ENCODE assay signal across 9 mouse cellular contexts in genomic region chr17:49852183-49852582, GRCm38 (mm10).
DNase-seq lines count a peak whose midpoint lies in the region; ATAC-seq and TF ChIP-seq lines count a peak whose summit lies in the region.
"Had no signal": no experiment of that assay in that cellular context is flagged by ENCODE, and none has a peak within 500 bp of the region (broad histone marks: within the 10 kb centered on the region; RNA-seq: fewer than 3 reads in every experiment).

No protein-coding gene starts in this region.

- no peaks in the 10 kb centered on the region for H3K9me3 ChIP-seq in liver, embryonic 12.5 days (replicated peaks)
- H3K9me3 ChIP-seq in limb, embryonic 10.5 days (replicated peaks), result no peaks in the 10 kb centered on the region
- H3K9me3 ChIP-seq in forebrain, embryonic 11.5 days (ENCODE audit: control insufficient read depth, low read length), result no peaks in the 10 kb centered on the region

- no peak overlapping the region for H3K9ac ChIP-seq in liver, adult 2 months (ENCODE audit: low read depth, low read length)
- no peak overlapping the region for H3K9ac ChIP-seq in liver, embryonic 12.5 days
- H3K9ac ChIP-seq in heart, adult 2 months (ENCODE audit: low read depth, low read length), result no peak overlapping the region
- no peak overlapping the region for H3K9ac ChIP-seq in forebrain, embryonic 11.5 days (ENCODE audit: low read length)

- H3K4me2 ChIP-seq in liver, embryonic 12.5 days, result no peak overlapping the region
- H3K4me2 ChIP-seq in forebrain, embryonic 11.5 days (ENCODE audit: low read depth, low read length, severe bottlenecking), result no peak overlapping the region

- no peaks in the 10 kb centered on the region for H3K79me2 ChIP-seq in liver, adult 2 months (ENCODE audit: control insufficient read depth, insufficient read depth, low read length)
- H3K79me2 ChIP-seq in heart, adult 2 months (replicated peaks; ENCODE audit: control insufficient read depth, insufficient read depth, low read length), result no peaks in the 10 kb centered on the region

- peak; percentile 22; the same call in 1 of the 2 replicates for TF ChIP-seq CTCF in liver, adult 2 months (IDR thresholded peaks at IDR 0.05; ENCODE audit: low read depth, low read length)
- TF ChIP-seq CTCF in heart, adult 2 months (IDR thresholded peaks at IDR 0.05), result peak; percentile 76

- ATAC-seq in liver, embryonic 12.5 days, result no peak
- no peak for ATAC-seq in forebrain, embryonic 11.5 days (replicated peaks; ENCODE audit: low FRiP score)

- WGBS in liver, adult 2 months, result 74% methylated on average over 3 of the region's 3 CpGs
- 55% methylated on average over 3 of the region's 3 CpGs for WGBS in liver, embryonic 12.5 days (ENCODE audit: insufficient replicate concordance)
- WGBS in heart, adult 2 months, result 48% methylated on average over 3 of the region's 3 CpGs
- 84% methylated on average over 3 of the region's 3 CpGs for WGBS in limb, embryonic 10.5 days
- 81% methylated on average over 3 of the region's 3 CpGs for WGBS in forebrain, embryonic 11.5 days

- no peaks in the 10 kb centered on the region for H3K27me3 ChIP-seq in liver, adult 2 months (ENCODE audit: control insufficient read depth, insufficient read depth, low read length)
- no peaks in the 10 kb centered on the region for H3K27me3 ChIP-seq in liver, embryonic 12.5 days (replicated peaks)
- H3K27me3 ChIP-seq in heart, adult 2 months (ENCODE audit: control insufficient read depth, insufficient read depth, low read length), result no peaks in the 10 kb centered on the region
- H3K27me3 ChIP-seq in limb, embryonic 10.5 days (ENCODE audit: low read depth, poor library complexity, severe bottlenecking), result no peaks in the 10 kb centered on the region
- H3K27me3 ChIP-seq in forebrain, embryonic 11.5 days (ENCODE audit: control insufficient read depth, insufficient read depth, low read length), result no peaks in the 10 kb centered on the region

- H3K4me1 ChIP-seq in liver, adult 2 months (ENCODE audit: control insufficient read depth, insufficient read depth, low read length), result no peaks in the 10 kb centered on the region
- H3K4me1 ChIP-seq in liver, embryonic 12.5 days, result no peaks in the 10 kb centered on the region
- peaks cover 1% of the 10 kb centered on the region; the same call in 1 of the 2 replicates for H3K4me1 ChIP-seq in heart, adult 2 months (ENCODE audit: control insufficient read depth, insufficient read depth, low read length)
- H3K4me1 ChIP-seq in limb, embryonic 10.5 days, result peaks cover 51% of the 10 kb centered on the region
- no peaks in the 10 kb centered on the region for H3K4me1 ChIP-seq in forebrain, embryonic 11.5 days (replicated peaks; ENCODE audit: control insufficient read depth, insufficient read depth, low read length)

- H3K36me3 ChIP-seq in liver, adult 2 months (ENCODE audit: control insufficient read depth, insufficient read depth, low read length), result no peaks in the 10 kb centered on the region
- H3K36me3 ChIP-seq in liver, embryonic 12.5 days, result no peaks in the 10 kb centered on the region
- no peaks in the 10 kb centered on the region for H3K36me3 ChIP-seq in heart, adult 2 months (ENCODE audit: control insufficient read depth, insufficient read depth, low read length)
- H3K36me3 ChIP-seq in limb, embryonic 10.5 days, result no peaks in the 10 kb centered on the region
- no peaks in the 10 kb centered on the region for H3K36me3 ChIP-seq in forebrain, embryonic 11.5 days (ENCODE audit: control insufficient read depth, insufficient read depth, low read length)

- H3K27ac ChIP-seq in liver, adult 2 months (replicated peaks; ENCODE audit: insufficient read depth, low read depth, low read length), result no peak overlapping the region
- no peak overlapping the region for H3K27ac ChIP-seq in liver, embryonic 12.5 days
- no peak overlapping the region for H3K27ac ChIP-seq in heart, adult 2 months
- H3K27ac ChIP-seq in limb, embryonic 10.5 days, result peak overlapping the region; percentile 37; the same call in 1 of the 2 replicates
- H3K27ac ChIP-seq in forebrain, embryonic 11.5 days (ENCODE audit: low read depth, low read length), result no peak overlapping the region

- 0 out of 2 replicates have a peak, but pooled peaks have one; percentile 13 for TF ChIP-seq EP300 in heart, adult 2 months (IDR thresholded peaks at IDR 0.05; ENCODE audit: insufficient read depth, low read depth, low read length)

- intact Hi-C loops in heart, adult 2 months (cut with DNase I), result loop anchor here (1.0 to 5.0 kb wide), 3 partner anchors 115 to 384 kb away; no protein-coding TSS in a partner anchor

- peak; percentile 21 for DNase-seq in adrenal gland, postnatal 14 days
- no peak for DNase-seq in adrenal gland, adult 2 months
- peak; percentile 7 for DNase-seq in liver, adult 2 months (ENCODE audit: extremely low read depth, low read depth, low spot score)
- DNase-seq in heart, adult 2 months, result peak; percentile 39 to 40
- DNase-seq in limb, embryonic 10.5 days (ENCODE audit: low spot score), result no peak
- no peak for DNase-seq in embryo, embryonic 10.5 days (ENCODE audit: low spot score)
- no peak for DNase-seq in forebrain, embryonic 11.5 days (ENCODE audit: low spot score)
- DNase-seq: thymus, postnatal 4 days had no signal

- H3K4me3 ChIP-seq in liver, adult 2 months (ENCODE audit: insufficient read depth, low read depth, low read length), result no peak overlapping the region
- H3K4me3 ChIP-seq in liver, embryonic 12.5 days, result no peak overlapping the region
- no peak overlapping the region for H3K4me3 ChIP-seq in heart, adult 2 months
- no peak overlapping the region for H3K4me3 ChIP-seq in limb, embryonic 10.5 days
- H3K4me3 ChIP-seq in forebrain, embryonic 11.5 days (ENCODE audit: low read depth, low read length), result no peak overlapping the region

- no peak for TF ChIP-seq POLR2A in liver, adult 2 months (IDR thresholded peaks at IDR 0.05; ENCODE audit: extremely low read depth, insufficient read depth, low read length)
- no peak for TF ChIP-seq POLR2A in heart, adult 2 months (IDR thresholded peaks at IDR 0.05; ENCODE audit: insufficient read depth, low read depth, low read length)

Comparison
In these comparisons a context has a peak if more than half of its experiments do, and no peak if none do; other contexts are left out.
1. DNase-seq: peak in adrenal gland, postnatal 14 days (single experiment), liver, adult 2 months (single experiment) and heart, adult 2 months (2 of 2); none in adrenal gland, adult 2 months (single experiment), limb, embryonic 10.5 days (single experiment), embryo, embryonic 10.5 days (single experiment) and forebrain, embryonic 11.5 days (single experiment).